Comparison of ENCODE assay signal across 17 mouse cellular contexts in genomic region chr2:166197064-166197463, GRCm38 (mm10). TPM values are rescaled to one million over a fixed set of nuclear protein-coding genes. Genes with fewer than 3 reads are reported as not detected.
DNase-seq lines count a peak whose midpoint lies in the region; ATAC-seq and TF ChIP-seq lines count a peak whose summit lies in the region.
"Had no signal": no experiment of that assay in that cellular context is flagged by ENCODE, and none has a peak within 500 bp of the region (broad histone marks: within the 10 kb centered on the region; RNA-seq: fewer than 3 reads in every experiment).

No protein-coding gene starts in this region.

- H3K4me1 ChIP-seq in intestine, embryonic 16.5 days (ENCODE audit: control insufficient read depth, insufficient read depth, low read length) = peaks cover 21% of the 10 kb centered on the region
- H3K4me1 ChIP-seq in intestine, postnatal 0 days (replicated peaks; ENCODE audit: control insufficient read depth, insufficient read depth, low read length) = peaks cover 2% of the 10 kb centered on the region; the same call in 1 of the 2 replicates

- no peak overlapping the region for H3K4me3 ChIP-seq in intestine, embryonic 16.5 days (ENCODE audit: low read length)
- no peak overlapping the region for H3K4me3 ChIP-seq in intestine, postnatal 0 days (ENCODE audit: low read depth, low read length)
- H3K4me3 ChIP-seq: erythroblast, embryonic 14.5 days; gastrocnemius, adult 2 months; hindbrain, embryonic 13.5 days; layer of hippocampus, adult 2 months; lung, embryonic 15.5 days; midbrain, embryonic 13.5 days; neural tube, embryonic 12.5 days had no signal

- peak; percentile 46 for DNase-seq in MN1 (ENCODE audit: low spot score)
- DNase-seq in heart, adult 8-10 months (ENCODE audit: low spot score) = peak; percentile 43
- peak; percentile 44 to 61 for DNase-seq in kidney, postnatal 25 days
- DNase-seq in urinary bladder, postnatal 36 days (ENCODE audit: low spot score in 2 of 2) = no peak
- no peak for DNase-seq in layer of hippocampus, postnatal 14 days (ENCODE audit: low spot score in 2 of 2)
- no peak for DNase-seq in urinary bladder, adult 18-20 months (ENCODE audit: low spot score in 2 of 2)
- DNase-seq: cerebellum, postnatal 14 days; gastrocnemius, adult 2 months; retina, postnatal 1 day had no signal

- H3K9me3 ChIP-seq in intestine, embryonic 16.5 days (ENCODE audit: control insufficient read depth, low read length) = no peaks in the 10 kb centered on the region
- no peaks in the 10 kb centered on the region for H3K9me3 ChIP-seq in intestine, postnatal 0 days (ENCODE audit: control insufficient read depth)
- H3K9me3 ChIP-seq: hindbrain, embryonic 13.5 days; lung, embryonic 15.5 days; midbrain, embryonic 13.5 days; neural tube, embryonic 12.5 days had no signal

- H3K9ac ChIP-seq in intestine, embryonic 16.5 days (ENCODE audit: low read depth, low read length) = peak overlapping the region; percentile 43; the same call in 1 of the 2 replicates
- H3K9ac ChIP-seq in intestine, postnatal 0 days (ENCODE audit: low read depth, low read length) = no peak overlapping the region
- H3K9ac ChIP-seq: hindbrain, embryonic 13.5 days; lung, embryonic 15.5 days; midbrain, embryonic 13.5 days; neural tube, embryonic 12.5 days had no signal

- H3K36me3 ChIP-seq in intestine, embryonic 16.5 days (ENCODE audit: control insufficient read depth, insufficient read depth, low read length) = no peaks in the 10 kb centered on the region
- no peaks in the 10 kb centered on the region for H3K36me3 ChIP-seq in intestine, postnatal 0 days (ENCODE audit: control insufficient read depth, insufficient read depth)
- H3K36me3 ChIP-seq: hindbrain, embryonic 13.5 days; lung, embryonic 15.5 days; midbrain, embryonic 13.5 days; neural tube, embryonic 12.5 days had no signal

- no peak for ATAC-seq in intestine, embryonic 16.5 days
- no peak for ATAC-seq in intestine, postnatal 0 days
- ATAC-seq: midbrain, embryonic 13.5 days had no signal

- no peaks in the 10 kb centered on the region for H3K27me3 ChIP-seq in intestine, embryonic 16.5 days (replicated peaks; ENCODE audit: control insufficient read depth, insufficient read depth, low read length)
- no peaks in the 10 kb centered on the region for H3K27me3 ChIP-seq in intestine, postnatal 0 days (replicated peaks; ENCODE audit: control insufficient read depth, insufficient read depth, low read length)

- no peak overlapping the region for H3K4me2 ChIP-seq in intestine, embryonic 16.5 days (ENCODE audit: low read depth, low read length)
- H3K4me2 ChIP-seq in intestine, postnatal 0 days (replicated peaks; ENCODE audit: low read depth) = no peak overlapping the region
- H3K4me2 ChIP-seq: hindbrain, embryonic 13.5 days; lung, embryonic 15.5 days; midbrain, embryonic 13.5 days; neural tube, embryonic 12.5 days had no signal

- WGBS in intestine, embryonic 16.5 days = 63% methylated on average over 6 of the region's 6 CpGs
- WGBS in intestine, postnatal 0 days = 69% methylated on average over 6 of the region's 6 CpGs

- H3K27ac ChIP-seq in intestine, embryonic 16.5 days (ENCODE audit: low read length) = no peak overlapping the region; the same call in 1 of the 2 replicates
- no peak overlapping the region for H3K27ac ChIP-seq in intestine, postnatal 0 days (ENCODE audit: low read depth, low read length)
- H3K27ac ChIP-seq: gastrocnemius, adult 2 months; hindbrain, embryonic 13.5 days; layer of hippocampus, adult 2 months; lung, embryonic 15.5 days; midbrain, embryonic 13.5 days; neural tube, embryonic 12.5 days had no signal

- no peak for TF ChIP-seq CTCF in intestine, postnatal 0 days (IDR thresholded peaks at IDR 0.05; ENCODE audit: low read depth)

RNA-seq across cellular contexts. Expression of gene Sulf2, which starts 41.6 kb away (rescaled TPM):
- 68.4 and 76.3 TPM in 2 replicates for polyA plus RNA-seq in intestine, embryonic 16.5 days (2015; fragmentation: Nextera tagmentation; extraction: Ambion mirVana)
- 66.0 and 66.4 TPM in 2 replicates for polyA plus RNA-seq in intestine, postnatal 0 days (2015; fragmentation: Nextera tagmentation; extraction: Ambion mirVana)
- total RNA-seq in heart, adult 8-10 months (2022) = 10 to 100 TPM; 35.9 to 47.8 (median 41.1) TPM
- total RNA-seq in layer of hippocampus, postnatal 14 days (2021) = 100 to 1,000 TPM; 198 to 202 TPM

Comparison
In these comparisons a context has a peak if more than half of its experiments do, and no peak if none do; other contexts are left out.
1. DNase-seq: peak in MN1 (single experiment), heart, adult 8-10 months (single experiment) and kidney, postnatal 25 days (2 of 2); none in urinary bladder, postnatal 36 days (0 of 2), layer of hippocampus, postnatal 14 days (0 of 2) and urinary bladder, adult 18-20 months (0 of 2).
2. RNA of gene Sulf2, which starts 41.6 kb away (total RNA-seq): 198 to 202 TPM in layer of hippocampus, postnatal 14 days; 35.9 to 47.8 TPM in heart, adult 8-10 months; every median in the first group is over 4 times any median in the second.